Mouse (Mus musculus): ENCODE results near the gene Ptgdr2.
A peak's percentile ranks its signal among the peaks of the same experiment; 100 is the strongest.

Ptgdr2 gene

GRCm38 (mm10) chr19:10937110-10937563 lies at the start of gene Ptgdr2:
TSS of gene Ptgdr2 (plus strand) at chr19:10937160.
- DNase-seq = no peak

- DNase-seq = no peak
Observed at GRCm38 (mm10) chr19:10892201-10892600, 44.8 kb upstream of the Ptgdr2 start.

DNA sequence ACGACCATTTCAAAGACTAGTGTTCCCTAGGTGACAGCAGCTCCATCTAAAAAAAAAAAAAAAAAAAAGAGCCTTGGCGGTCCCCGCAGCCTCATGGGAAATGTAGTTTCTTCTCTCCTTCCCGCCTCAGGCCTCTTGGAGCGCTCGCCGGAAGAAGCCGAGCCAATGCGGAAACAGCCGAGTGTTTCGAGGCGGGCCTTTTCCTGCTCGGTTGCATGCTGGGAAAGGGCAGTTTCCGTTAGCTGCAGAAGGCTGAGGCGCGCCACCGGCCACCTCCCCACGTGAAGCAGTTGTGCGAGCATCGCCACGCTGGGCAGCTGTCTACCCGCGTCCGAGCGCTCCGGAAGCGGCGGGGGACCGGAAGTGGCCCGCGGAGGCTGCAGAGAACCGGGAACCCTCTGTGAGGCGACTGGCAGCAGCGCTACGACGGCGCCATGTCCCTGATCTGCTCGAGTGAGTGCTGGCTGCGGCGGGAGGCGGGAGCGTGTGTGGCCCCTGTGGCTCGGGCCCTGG lies 41.9 kb upstream of the Ptgdr2 start, which contains the start of gene Prpf19:
Prpf19 (plus strand) TSS at position 216 of the 513 bp plus-strand sequence.
- peak; percentile 99 for DNase-seq

- no peak for DNase-seq
Observed at GRCm38 (mm10) chr19:10895708-10896107, 41.3 kb upstream of the Ptgdr2 start.

GRCm38 (mm10) chr19:10896849-10897248 lies 40.1 kb upstream of the Ptgdr2 start:
- no peak for DNase-seq

GRCm38 (mm10) chr19:10897491-10897890 lies 39.5 kb upstream of the Ptgdr2 start:
- no peak for DNase-seq

DNA sequence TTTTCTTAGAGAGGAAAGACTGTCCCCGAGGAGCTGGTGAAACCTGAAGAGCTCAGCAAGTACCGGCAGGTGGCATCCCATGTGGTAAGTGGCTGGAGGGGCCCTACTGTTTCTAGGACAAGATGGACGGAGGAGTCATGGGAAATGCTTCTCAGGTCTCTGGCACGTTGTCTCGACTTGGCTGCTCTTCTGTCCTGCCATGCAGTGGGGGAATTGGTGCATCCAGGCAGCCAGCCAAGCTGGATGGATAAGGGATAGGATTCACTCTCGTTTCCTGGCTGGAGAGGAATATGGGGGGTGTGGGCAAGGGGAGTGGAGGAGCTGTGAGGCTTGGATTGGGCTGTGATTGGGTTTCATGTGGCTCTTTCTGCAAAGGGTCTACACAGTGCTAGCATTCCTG lies 36.6 kb upstream of the Ptgdr2 start:
- DNase-seq = no peak

- no peak for DNase-seq
Observed at GRCm38 (mm10) chr19:10901046-10901445, 35.9 kb upstream of the Ptgdr2 start.

- DNase-seq = no peak
Observed at GRCm38 (mm10) chr19:10904512-10904911, 32.4 kb upstream of the Ptgdr2 start.

DNA sequence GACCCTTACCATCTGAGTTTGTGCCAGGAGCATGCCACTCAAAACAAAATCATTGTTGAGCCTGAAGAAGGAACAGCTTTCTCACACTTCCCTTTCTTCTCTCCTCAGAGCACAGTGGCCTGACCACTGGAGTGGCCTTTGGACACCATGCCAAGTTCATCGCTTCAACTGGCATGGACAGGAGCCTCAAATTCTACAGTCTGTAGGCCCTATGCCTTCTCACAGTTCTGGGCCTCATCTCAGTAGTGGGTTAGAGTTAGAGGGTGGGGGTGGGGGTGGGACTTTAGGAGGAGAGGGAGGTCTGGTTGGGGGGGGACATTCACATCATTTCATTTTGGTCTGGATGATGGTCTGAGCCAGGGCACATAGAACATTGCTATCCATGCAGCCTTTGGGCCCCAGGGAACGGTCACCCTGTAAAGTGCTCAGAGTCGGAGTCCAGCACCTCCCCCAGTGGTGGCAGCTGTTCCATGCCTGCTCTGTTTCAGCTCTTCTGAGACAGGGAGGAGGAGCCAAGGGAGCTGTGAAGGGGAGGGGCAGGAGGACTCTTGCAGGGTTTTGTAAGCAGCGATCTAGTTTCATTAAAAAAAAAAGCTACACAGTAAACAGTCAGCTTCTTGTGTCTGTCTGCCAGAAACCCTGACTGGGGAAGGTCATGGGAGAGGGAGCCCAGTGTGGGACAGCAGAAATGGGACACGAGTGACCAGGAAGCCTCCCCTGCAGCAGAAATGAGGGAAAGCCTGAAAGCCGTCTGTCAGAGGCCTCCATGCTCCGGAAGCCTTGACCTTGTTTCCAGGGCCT lies 31.8 kb upstream of the Ptgdr2 start:
- DNase-seq = peak; percentile 80

DNA sequence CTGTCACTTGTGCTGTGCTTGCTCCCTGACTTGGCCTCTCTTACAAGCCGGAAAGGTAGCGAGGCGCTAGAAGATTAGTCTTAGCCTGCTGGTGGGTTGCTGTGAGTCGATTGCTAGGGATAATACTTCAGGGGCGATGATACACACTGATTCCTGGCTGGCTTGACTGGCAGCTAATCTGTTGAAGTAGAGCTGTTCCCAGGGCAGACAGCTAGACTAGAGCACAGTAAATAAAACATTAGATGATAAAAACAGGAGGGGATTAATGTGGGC lies 31.3 kb upstream of the Ptgdr2 start:
- DNase-seq = peak; percentile 84

GRCm38 (mm10) chr19:10907891-10908290 lies 29.1 kb upstream of the Ptgdr2 start:
- DNase-seq = peak; percentile 60

DNA sequence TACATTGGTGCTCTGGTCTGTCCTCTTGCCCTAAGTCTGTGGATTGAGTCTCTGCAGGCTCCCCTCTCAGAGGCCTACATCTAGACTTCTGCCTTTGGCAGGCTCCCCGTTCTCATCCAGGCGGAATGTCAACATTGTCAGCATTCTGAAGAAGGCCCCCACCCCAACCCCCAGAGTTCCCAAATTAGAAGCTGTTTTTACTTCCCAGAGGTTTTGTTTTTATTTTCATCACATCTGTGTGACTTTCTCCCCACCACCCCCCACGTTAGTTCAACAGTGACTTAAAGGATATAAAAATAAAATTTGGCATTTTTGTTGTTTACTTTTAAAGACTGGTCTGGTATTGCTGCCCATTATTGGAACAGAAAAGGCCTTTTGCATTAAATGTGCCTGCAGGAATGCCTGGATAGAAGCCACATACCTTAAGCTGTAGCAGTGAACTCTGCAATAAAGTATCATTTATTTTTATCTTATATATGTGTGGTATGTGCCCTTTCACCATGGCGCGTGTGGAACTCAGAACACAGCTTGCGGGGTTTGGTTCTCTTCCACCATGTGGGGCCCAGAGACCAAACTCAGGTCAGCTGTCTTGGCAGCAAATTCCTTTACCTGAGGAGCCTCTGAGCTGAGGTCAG lies 27.8 kb upstream of the Ptgdr2 start:
- no peak for DNase-seq

DNA sequence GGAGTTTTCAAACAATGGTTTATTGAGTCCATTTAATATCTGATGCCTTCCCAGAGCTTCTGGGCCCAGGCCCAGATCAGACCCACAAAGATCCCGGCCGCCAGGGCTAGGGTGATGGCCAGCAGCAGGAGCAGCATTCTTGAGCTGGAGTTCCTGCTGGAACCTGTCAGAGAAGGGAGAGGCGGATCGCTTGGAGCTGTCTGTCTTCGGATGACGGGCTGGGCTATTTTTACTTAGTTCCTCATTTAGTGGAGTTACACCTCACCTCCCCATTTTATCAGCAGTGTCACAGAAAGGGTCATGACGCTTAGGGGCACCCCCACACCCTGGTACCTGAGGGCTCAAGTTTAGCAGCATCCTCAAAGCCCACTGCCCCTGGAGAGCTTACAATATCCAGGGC lies 22.7 kb upstream of the Ptgdr2 start:
- no peak for DNase-seq

GRCm38 (mm10) chr19:10914870-10915269 lies 22.1 kb upstream of the Ptgdr2 start:
- no peak for DNase-seq

DNA sequence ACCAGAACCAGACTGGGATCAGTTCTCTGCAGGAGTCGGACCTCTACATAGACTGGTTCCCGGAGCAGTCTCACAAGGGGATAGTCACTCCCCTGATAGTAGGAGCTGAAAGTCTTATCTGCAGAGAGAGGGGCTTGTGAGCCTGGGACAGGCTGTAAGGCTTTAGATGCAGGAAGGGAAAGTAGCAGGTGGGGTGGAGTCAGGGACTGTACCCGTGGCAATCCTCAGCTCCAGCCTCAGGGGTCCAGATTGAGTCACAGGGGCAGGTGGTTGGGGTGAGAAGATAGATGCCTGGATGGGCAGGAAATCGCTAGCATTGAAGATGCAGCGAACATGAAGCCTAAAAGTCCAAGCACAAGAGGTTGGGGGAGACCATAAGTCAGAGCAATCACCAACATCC lies 20.5 kb upstream of the Ptgdr2 start:
- DNase-seq = no peak

DNA sequence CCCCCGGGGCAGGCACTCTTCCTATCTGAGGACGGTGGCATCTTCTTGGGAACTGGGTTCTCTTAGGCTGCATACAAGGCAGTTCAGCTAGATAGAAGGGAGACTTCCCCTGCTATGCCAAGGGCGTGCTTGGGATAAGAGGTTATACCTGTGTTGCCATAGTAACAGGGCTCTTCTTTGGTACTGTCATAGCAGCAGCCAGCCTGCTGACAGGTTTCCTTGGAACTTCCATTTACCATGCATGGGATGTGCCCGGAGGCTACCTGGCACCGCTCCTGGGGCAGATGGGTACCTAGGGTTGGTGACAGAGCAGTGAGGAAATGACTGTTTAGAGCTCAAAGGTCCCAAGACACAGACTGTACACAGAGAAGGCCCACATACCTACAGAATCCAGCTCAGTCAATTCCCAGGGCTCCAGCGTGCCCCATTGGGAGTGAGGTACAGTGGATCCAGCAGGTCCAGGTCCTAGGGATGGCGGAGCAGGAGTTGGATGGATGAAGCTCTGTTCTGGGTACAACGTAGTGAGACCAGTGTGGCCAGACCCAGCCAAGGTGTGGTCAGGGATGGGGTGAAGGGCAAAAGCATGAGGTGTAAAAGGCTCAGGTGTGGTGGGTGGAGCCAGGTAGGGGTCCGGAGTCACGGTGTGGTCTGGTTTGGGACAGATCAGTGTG lies 18.5 kb upstream of the Ptgdr2 start:
- no peak for DNase-seq

GRCm38 (mm10) chr19:10920532-10920931 lies 16.4 kb upstream of the Ptgdr2 start, which contains the start of gene Zp1:
TSS of gene Zp1 (minus strand) at chr19:10920632.
- DNase-seq = no peak

- DNase-seq = no peak
Observed at GRCm38 (mm10) chr19:10921058-10921457, 15.9 kb upstream of the Ptgdr2 start.

- no peak for DNase-seq
Observed at GRCm38 (mm10) chr19:10924220-10924619, 12.7 kb upstream of the Ptgdr2 start.

- DNase-seq = peak; percentile 69
Observed at GRCm38 (mm10) chr19:10926123-10926621, 10.8 kb upstream of the Ptgdr2 start.

GRCm38 (mm10) chr19:10926666-10927065 lies 10.3 kb upstream of the Ptgdr2 start:
- peak; percentile 57 for DNase-seq

GRCm38 (mm10) chr19:10930641-10931040 lies 6.3 kb upstream of the Ptgdr2 start:
- DNase-seq = no peak

Data from retina, postnatal 1 day (tissue).